Mouse (Mus musculus) telencephalon, adult 2 months (tissue): ENCODE measurements at regions not wholly inside any gene's neighbourhood (a gene's known extent, or its start where the extent isn't known, plus 50 kb on each side); places are given as distances from the start of the nearest gene placed in this dataset.

Source experiments
- DNase-seq: peaks from one replicate; pipeline ENCODE4 v3.0.0-alpha.2; 2011; ENCODE audit warnings: low read depth, low spot score

GRCm38 (mm10) chr1:154995778-154996390 lies 103.6 kb downstream of the Ier5 start:
- no peak for DNase-seq

GRCm38 (mm10) chr1:154993927-154994856 lies 105.2 kb downstream of the Ier5 start:
- no peak for DNase-seq

DNA sequence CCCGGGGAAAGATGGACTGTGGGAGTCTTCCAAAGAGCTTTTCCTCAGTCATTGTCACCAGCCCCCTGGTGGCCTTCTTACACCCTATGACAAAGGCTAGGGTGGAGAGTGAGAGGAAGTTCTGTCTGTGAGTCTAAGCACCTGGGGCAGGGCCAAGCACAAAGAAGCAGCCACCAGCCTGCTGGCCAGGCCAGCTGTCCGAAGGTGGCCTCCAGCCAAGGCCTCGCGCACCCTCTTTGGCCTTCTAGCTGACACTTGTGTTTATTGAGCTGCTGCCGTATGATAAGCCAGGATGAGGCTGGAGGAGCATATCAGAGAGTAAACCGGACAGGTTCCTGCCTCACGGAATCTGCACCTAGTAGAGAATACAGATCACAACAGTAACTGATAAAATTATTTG lies 99.0 kb upstream of the Cacna1e start:
- no peak for DNase-seq

- no peak for DNase-seq
These were observed 98.5 kb upstream of the Cacna1e start for GRCm38 (mm10) chr1:154982836-154983235.

DNA sequence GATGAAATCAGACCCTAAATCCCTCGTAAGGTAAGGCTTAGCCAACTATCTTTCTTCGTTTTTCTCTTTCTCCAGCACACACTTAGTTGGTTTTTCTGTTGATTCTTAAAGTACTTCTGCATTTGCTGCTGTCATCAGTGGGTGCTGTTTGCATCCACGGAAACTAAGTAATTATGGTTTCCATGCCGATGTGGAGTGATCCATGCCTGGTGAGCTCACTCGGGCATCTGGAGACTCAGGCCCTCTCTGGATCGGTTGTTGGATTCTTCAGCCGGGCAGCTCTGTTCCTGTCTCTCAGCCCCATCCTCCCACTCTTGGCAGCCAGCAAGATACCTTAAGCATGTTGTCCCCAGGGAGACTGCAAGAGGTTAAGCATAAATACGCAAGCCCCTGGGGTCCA lies 97.4 kb upstream of the Cacna1e start:
- no peak for DNase-seq

GRCm38 (mm10) chr1:154975732-154976131 lies 91.4 kb upstream of the Cacna1e start:
- DNase-seq = no peak

DNA sequence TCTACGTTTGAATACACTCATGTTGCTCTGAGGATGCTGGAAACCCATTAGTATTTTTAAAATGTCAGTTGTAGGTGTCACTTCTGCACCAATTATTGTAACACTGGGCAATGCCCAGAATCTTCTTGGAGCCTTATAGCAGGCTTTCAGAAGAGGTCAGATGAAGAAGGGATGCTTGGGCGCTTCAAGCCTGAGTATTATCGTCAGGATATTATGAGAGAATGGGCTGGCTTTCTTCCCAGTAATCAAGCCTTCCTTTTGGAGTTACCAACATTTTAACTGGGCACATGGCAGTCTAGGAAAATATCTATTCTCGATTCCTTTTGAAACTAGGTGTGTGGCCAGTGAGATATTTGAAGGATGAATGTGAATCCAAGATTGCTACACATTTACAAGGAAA lies 77.0 kb upstream of the Cacna1e start:
- no peak for DNase-seq

DNA sequence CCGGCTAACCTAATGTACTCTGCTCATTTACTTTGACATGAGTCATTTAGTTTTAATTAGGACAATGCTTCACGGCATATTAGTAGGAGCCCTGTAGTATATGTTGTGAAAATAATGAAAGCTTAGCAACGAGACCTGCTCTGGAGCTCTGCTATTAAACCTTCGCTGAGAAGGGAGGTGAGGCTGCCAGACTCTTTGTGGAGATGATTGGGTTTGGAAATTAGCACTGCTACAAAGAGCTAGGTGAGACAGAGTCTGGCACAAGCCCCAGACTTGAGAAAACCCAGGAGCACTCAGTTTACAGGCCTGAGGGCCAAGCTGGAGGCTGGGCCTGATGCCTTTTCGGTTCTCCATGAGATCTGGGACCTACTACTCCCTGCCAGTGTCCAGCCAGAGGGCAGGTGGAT lies 72.3 kb upstream of the Cacna1e start:
- DNase-seq = no peak

- DNase-seq = peak; percentile 33
These were observed 68.4 kb upstream of the Cacna1e start for GRCm38 (mm10) chr1:154952679-154953078.
